Mouse (Mus musculus): ENCODE results near the gene Igfbp5. TPM values are rescaled to one million over a fixed set of nuclear protein-coding genes. Genes with fewer than 3 reads are reported as not detected.

The Igfbp5 gene
- total RNA-seq, 1 experiment = 2.1 TPM

- Histone ChIP-seq H3K4me3 (ENCODE audit: insufficient read depth in 1 of 2, low read depth in 1 of 2, low read length in 2 of 2, poor library complexity in 1 of 2, severe bottlenecking in 1 of 2) (no peak overlapping the region), H3K4me1 (ENCODE audit: control insufficient read depth in 2 of 2, insufficient read depth in 2 of 2, low read length in 2 of 2, poor library complexity in 1 of 2) (peaks cover 0 to 8% of the 10 kb centered on the region in 2 experiments; a peak in 2 of 4 replicates), H3K9ac (ENCODE audit: insufficient read depth, low read depth, low read length, poor library complexity, severe bottlenecking) (no peak overlapping the region), H3K27ac (ENCODE audit: insufficient read depth, low read depth, low read length, poor library complexity, severe bottlenecking) (no peak overlapping the region), H3K36me3 (ENCODE audit: control insufficient read depth, insufficient read depth, low read length, poor library complexity, severe bottlenecking) (peaks cover 64% of the 10 kb centered on the region), H3K9me3 (ENCODE audit: control insufficient read depth, insufficient read depth, low read depth, low read length) (no peaks in the 10 kb centered on the region)
- TF ChIP-seq ZNF384 (IDR thresholded peaks at IDR 0.05; ENCODE audit: low read depth, low read length) (no peak), CHD2 (IDR thresholded peaks at IDR 0.05; ENCODE audit: low read depth, low read length) (no peak), HCFC1 (IDR thresholded peaks at IDR 0.05; ENCODE audit: borderline replicate concordance, insufficient read depth, low read length) (no peak), ZC3H11A (IDR thresholded peaks at IDR 0.05; ENCODE audit: borderline replicate concordance, low read depth, low read length) (no peak), MAFK (IDR thresholded peaks at IDR 0.05; ENCODE audit: insufficient read depth, low read depth, low read length) (no peak)
- in situ Hi-C loops (cut with MboI; ENCODE audit: low sequenced_read_pairs in 2 of 2, unreplicated experiment in 2 of 2) = no loop called here
- DNase-seq (ENCODE audit: low read depth, low spot score) = no peak
Measured at GRCm38 (mm10) chr1:72849037-72849436, 25.6 kb downstream of the Igfbp5 start.

GRCm38 (mm10) chr1:72847849-72848380 lies 26.8 kb downstream of the Igfbp5 start:
- TF ChIP-seq MAFK (IDR thresholded peaks at IDR 0.05; ENCODE audit: insufficient read depth, low read depth, low read length) = no peak
- TF ChIP-seq ZNF384 (IDR thresholded peaks at IDR 0.05; ENCODE audit: low read depth, low read length) = no peak
- TF ChIP-seq HCFC1 (IDR thresholded peaks at IDR 0.05; ENCODE audit: borderline replicate concordance, insufficient read depth, low read length) = no peak
- no peak for TF ChIP-seq CHD2 (IDR thresholded peaks at IDR 0.05; ENCODE audit: low read depth, low read length)
- H3K4me1 ChIP-seq (ENCODE audit: control insufficient read depth in 2 of 2, insufficient read depth in 2 of 2, low read length in 2 of 2, poor library complexity in 1 of 2) = peaks cover 0 to 4% of the 10 kb centered on the region in 2 experiments; a peak in 2 of 4 replicates
- H3K9me3 ChIP-seq (ENCODE audit: control insufficient read depth, insufficient read depth, low read depth, low read length) = no peaks in the 10 kb centered on the region
- no peak overlapping the region for H3K4me3 ChIP-seq (ENCODE audit: insufficient read depth in 1 of 2, low read depth in 1 of 2, low read length in 2 of 2, poor library complexity in 1 of 2, severe bottlenecking in 1 of 2)
- no peak for DNase-seq (ENCODE audit: low read depth, low spot score)
- no peak overlapping the region for H3K9ac ChIP-seq (ENCODE audit: insufficient read depth, low read depth, low read length, poor library complexity, severe bottlenecking)
- in situ Hi-C loops (cut with MboI; ENCODE audit: low sequenced_read_pairs in 2 of 2, unreplicated experiment in 2 of 2) = no loop called here
- H3K27ac ChIP-seq (ENCODE audit: insufficient read depth, low read depth, low read length, poor library complexity, severe bottlenecking) = no peak overlapping the region
- peaks cover 70% of the 10 kb centered on the region for H3K36me3 ChIP-seq (ENCODE audit: control insufficient read depth, insufficient read depth, low read length, poor library complexity, severe bottlenecking)

- no peak overlapping the region for H3K9ac ChIP-seq (ENCODE audit: insufficient read depth, low read depth, low read length, poor library complexity, severe bottlenecking)
- no peak for TF ChIP-seq HCFC1 (IDR thresholded peaks at IDR 0.05; ENCODE audit: borderline replicate concordance, insufficient read depth, low read length)
- no peak for TF ChIP-seq CHD2 (IDR thresholded peaks at IDR 0.05; ENCODE audit: low read depth, low read length)
- no peak for TF ChIP-seq ZC3H11A (IDR thresholded peaks at IDR 0.05; ENCODE audit: borderline replicate concordance, low read depth, low read length)
- TF ChIP-seq MAFK (IDR thresholded peaks at IDR 0.05; ENCODE audit: insufficient read depth, low read depth, low read length) = no peak
- no peak for TF ChIP-seq ZNF384 (IDR thresholded peaks at IDR 0.05; ENCODE audit: low read depth, low read length)
- peaks cover 4 to 10% of the 10 kb centered on the region in 2 experiments; a peak in 3 of 4 replicates for H3K4me1 ChIP-seq (ENCODE audit: control insufficient read depth in 2 of 2, insufficient read depth in 2 of 2, low read length in 2 of 2, poor library complexity in 1 of 2)
- in situ Hi-C loops (cut with MboI; ENCODE audit: low sequenced_read_pairs in 2 of 2, unreplicated experiment in 2 of 2) = no loop called here
- H3K36me3 ChIP-seq (ENCODE audit: control insufficient read depth, insufficient read depth, low read length, poor library complexity, severe bottlenecking) = peaks cover 58% of the 10 kb centered on the region
- H3K4me3 ChIP-seq (ENCODE audit: insufficient read depth in 1 of 2, low read depth in 1 of 2, low read length in 2 of 2, poor library complexity in 1 of 2, severe bottlenecking in 1 of 2) = no peak overlapping the region
- H3K9me3 ChIP-seq (ENCODE audit: control insufficient read depth, insufficient read depth, low read depth, low read length) = no peaks in the 10 kb centered on the region
- H3K27ac ChIP-seq (ENCODE audit: insufficient read depth, low read depth, low read length, poor library complexity, severe bottlenecking) = no peak overlapping the region
- no peak for DNase-seq (ENCODE audit: low read depth, low spot score)
Measured at GRCm38 (mm10) chr1:72844675-72845074, 30.0 kb downstream of the Igfbp5 start.

GRCm38 (mm10) chr1:72842666-72843459 lies 31.8 kb downstream of the Igfbp5 start:
- no peak for DNase-seq (ENCODE audit: low read depth, low spot score)
- no peak overlapping the region for H3K4me3 ChIP-seq (ENCODE audit: insufficient read depth in 1 of 2, low read depth in 1 of 2, low read length in 2 of 2, poor library complexity in 1 of 2, severe bottlenecking in 1 of 2)
- H3K9me3 ChIP-seq (ENCODE audit: control insufficient read depth, insufficient read depth, low read depth, low read length) = no peaks in the 10 kb centered on the region
- H3K36me3 ChIP-seq (ENCODE audit: control insufficient read depth, insufficient read depth, low read length, poor library complexity, severe bottlenecking) = peaks cover 49% of the 10 kb centered on the region
- no peak overlapping the region for H3K27ac ChIP-seq (ENCODE audit: insufficient read depth, low read depth, low read length, poor library complexity, severe bottlenecking)
- in situ Hi-C loops (cut with MboI; ENCODE audit: low sequenced_read_pairs in 2 of 2, unreplicated experiment in 2 of 2) = no loop called here
- no peak overlapping the region for H3K9ac ChIP-seq (ENCODE audit: insufficient read depth, low read depth, low read length, poor library complexity, severe bottlenecking)
- TF ChIP-seq HCFC1 (IDR thresholded peaks at IDR 0.05; ENCODE audit: borderline replicate concordance, insufficient read depth, low read length) (no peak), ZC3H11A (IDR thresholded peaks at IDR 0.05; ENCODE audit: borderline replicate concordance, low read depth, low read length) (no peak), CHD2 (IDR thresholded peaks at IDR 0.05; ENCODE audit: low read depth, low read length) (no peak), MAFK (IDR thresholded peaks at IDR 0.05; ENCODE audit: insufficient read depth, low read depth, low read length) (no peak), ZNF384 (IDR thresholded peaks at IDR 0.05; ENCODE audit: low read depth, low read length) (no peak)
- peaks cover 4 to 8% of the 10 kb centered on the region in 2 experiments; a peak in 3 of 4 replicates for H3K4me1 ChIP-seq (ENCODE audit: control insufficient read depth in 2 of 2, insufficient read depth in 2 of 2, low read length in 2 of 2, poor library complexity in 1 of 2)

Data from ES-E14 (cell line).